Mouse (Mus musculus) forebrain, embryonic 14.5 days (tissue): ENCODE results near the gene Epha3. TPM values are rescaled to one million over a fixed set of nuclear protein-coding genes. Genes with fewer than 3 reads are reported as not detected.

Experiments
- ATAC-seq: fragments of 200-750 bp; cut with Nextera tagmentation; 2 replicates; pipeline ENCODE4 v1.8.0; 2017; ENCODE audit warnings: mild to moderate bottlenecking, moderate library complexity
- DNase-seq: peaks from one replicate; pipeline ENCODE4 v3.0.0-alpha.2; 2015; ENCODE audit warnings: low spot score
- H3K27ac ChIP-seq: fragments of 300-500 bp; sonication (generic); 2 replicates; pipeline ENCODE4 v1.5.1; 2014; ENCODE audit warnings: low read depth, mild to moderate bottlenecking, control low read depth, low read length, moderate library complexity
- H3K27me3 ChIP-seq: fragments of 300-500 bp; sonication (generic); replicated peaks from 2 replicates; pipeline ENCODE4 v1.6.1; 2014; ENCODE audit warnings: low read length, control low read depth, mixed read lengths; ENCODE audit not compliant: control insufficient read depth, insufficient read depth
- H3K36me3 ChIP-seq: fragments of 300-500 bp; sonication (generic); 2 replicates; pipeline ENCODE4 v1.6.1; 2014; ENCODE audit warnings: low read length, control low read depth; ENCODE audit not compliant: control insufficient read depth, insufficient read depth
- H3K4me1 ChIP-seq: fragments of 300-500 bp; sonication (generic); 2 replicates; pipeline ENCODE4 v1.6.1; 2014; ENCODE audit warnings: antibody characterized with exemption, low read length, control low read depth; ENCODE audit not compliant: control insufficient read depth, insufficient read depth
- H3K4me2 ChIP-seq: fragments of 300-500 bp; sonication (generic); 2 replicates; pipeline ENCODE4 v1.6.1; 2014; ENCODE audit warnings: mild to moderate bottlenecking, control low read depth, low read length
- H3K4me3 ChIP-seq: fragments of 300-500 bp; sonication (generic); 2 replicates; pipeline ENCODE4 v1.5.1; 2014; ENCODE audit warnings: low read depth, low read length, control low read depth
- H3K9ac ChIP-seq: fragments of 300-500 bp; sonication (generic); 2 replicates; pipeline ENCODE4 v1.6.1; 2014; ENCODE audit warnings: mild to moderate bottlenecking, low read length, control low read depth, moderate library complexity
- H3K9me3 ChIP-seq: fragments of 300-500 bp; sonication (generic); replicated peaks from 2 replicates; pipeline ENCODE4 v1.6.1; 2016; ENCODE audit warnings: low read length, control low read depth, mixed read lengths; ENCODE audit not compliant: control insufficient read depth
- WGBS: fragments of 180-500 bp; shearing (Covaris S2); extraction: QIAGEN DNeasy Blood & Tissue Kit; methylation state at CpG from one replicate; pipeline ENCODE4 v1.1.7; 2014; 5-methylcytosine and 5-hydroxymethylcytosine counted together
- polyA plus RNA-seq: library from polyadenylated mRNA; unstranded; fragments of >200 nt; fragmentation: Nextera tagmentation; extraction: Ambion mirVana; gene quantifications from 2 replicates; pipeline ENCODE4 v1.2.1, GENCODE M21; 2014

Epha3 gene
- polyA plus RNA-seq, 1 experiment from 2014 or later, result 68.7 TPM

GRCm38 (mm10) chr16:63842911-63843310 is 21.1 kb downstream of the Epha3 start:
- Histone ChIP-seq H3K9me3 (no peaks in the 10 kb centered on the region), H3K4me2 (no peak overlapping the region), H3K27ac (no peak overlapping the region), H3K9ac (no peak overlapping the region), H3K4me1 (no peaks in the 10 kb centered on the region), H3K27me3 (no peaks in the 10 kb centered on the region), H3K4me3 (no peak overlapping the region), H3K36me3 (0 out of 2 replicates have a peak, but pooled peaks cover 3% of the 10 kb centered on the region)
- DNase-seq (no peak), ATAC-seq (no peak)
- WGBS, result 65% methylated on average over 2 of the region's 2 CpGs

- no peak overlapping the region for H3K9ac ChIP-seq
- no peak overlapping the region for H3K4me3 ChIP-seq
- DNase-seq (no peak), ATAC-seq (no peak)
- no peaks in the 10 kb centered on the region for H3K4me1 ChIP-seq
- H3K27me3 ChIP-seq, result no peaks in the 10 kb centered on the region
- H3K9me3 ChIP-seq, result no peaks in the 10 kb centered on the region
- no peak overlapping the region for H3K4me2 ChIP-seq
- H3K27ac ChIP-seq, result no peak overlapping the region
- no peaks in the 10 kb centered on the region for H3K36me3 ChIP-seq
Measured at GRCm38 (mm10) chr16:63837466-63837865, 26.5 kb downstream of the Epha3 start.

DNA sequence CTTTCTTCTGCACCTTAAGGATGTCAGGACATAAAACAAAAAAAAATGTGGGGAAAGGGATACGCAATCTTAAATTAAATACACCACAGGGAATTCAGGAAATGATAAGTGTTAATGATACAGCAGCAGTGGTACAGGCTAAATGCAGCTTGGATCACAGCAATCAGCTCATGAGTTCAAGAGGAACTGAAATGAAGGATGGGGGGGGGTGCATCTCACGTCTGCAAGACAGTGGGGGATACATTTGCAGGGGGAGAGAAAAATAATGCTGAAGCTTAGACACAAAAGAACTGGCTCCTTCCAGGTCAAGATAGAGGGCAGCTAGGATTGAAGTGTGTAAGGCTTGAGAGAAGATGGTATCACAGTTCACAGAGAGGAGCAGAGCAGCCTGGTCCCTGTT is 42.8 kb downstream of the Epha3 start:
- H3K27me3 ChIP-seq, result no peaks in the 10 kb centered on the region
- H3K27ac ChIP-seq, result no peak overlapping the region
- no peaks in the 10 kb centered on the region for H3K9me3 ChIP-seq

GRCm38 (mm10) chr16:63817606-63818005 is 46.4 kb downstream of the Epha3 start:
- Histone ChIP-seq H3K4me3 (no peak overlapping the region), H3K9ac (no peak overlapping the region), H3K4me1 (peaks cover 15% of the 10 kb centered on the region), H3K9me3 (no peaks in the 10 kb centered on the region), H3K27ac (peak overlapping the region; percentile 70), H3K36me3 (no peaks in the 10 kb centered on the region), H3K4me2 (peak overlapping the region; percentile 20; the same call in 1 of the 2 replicates), H3K27me3 (no peaks in the 10 kb centered on the region)
- ATAC-seq (peak; percentile 78), DNase-seq (peak; percentile 85)
- WGBS, result 14% methylated on average over 6 of the region's 6 CpGs

More for the DNA sequence above, 42.8 kb downstream of the Epha3 start:
- no peak for DNase-seq
- peaks cover 16% of the 10 kb centered on the region for H3K4me1 ChIP-seq
- no peak overlapping the region for H3K4me2 ChIP-seq
- H3K4me3 ChIP-seq, result no peak overlapping the region
- WGBS, result 44% methylated on average over 2 of the region's 2 CpGs
- H3K9ac ChIP-seq, result no peak overlapping the region
- peak; percentile 21; the same call in 1 of the 2 replicates for ATAC-seq
- H3K36me3 ChIP-seq, result no peaks in the 10 kb centered on the region

GRCm38 (mm10) chr16:63816672-63817071 is 47.3 kb downstream of the Epha3 start:
- no peaks in the 10 kb centered on the region for H3K27me3 ChIP-seq
- H3K4me3 ChIP-seq, result no peak overlapping the region
- whole genome bisulfite sequencing, result 0% methylated on average over 1 of the region's 1 CpGs
- ATAC-seq (peak; percentile 51), DNase-seq (peak; percentile 62)
- H3K9ac ChIP-seq, result no peak overlapping the region
- 0 out of 2 replicates have a peak overlapping the region, but pooled peaks have one; percentile 3 for H3K4me2 ChIP-seq
- peaks cover 15% of the 10 kb centered on the region for H3K4me1 ChIP-seq
- H3K27ac ChIP-seq, result 0 out of 2 replicates have a peak overlapping the region, but pooled peaks have one; percentile 59
- H3K9me3 ChIP-seq, result no peaks in the 10 kb centered on the region
- H3K36me3 ChIP-seq, result no peaks in the 10 kb centered on the region

DNA sequence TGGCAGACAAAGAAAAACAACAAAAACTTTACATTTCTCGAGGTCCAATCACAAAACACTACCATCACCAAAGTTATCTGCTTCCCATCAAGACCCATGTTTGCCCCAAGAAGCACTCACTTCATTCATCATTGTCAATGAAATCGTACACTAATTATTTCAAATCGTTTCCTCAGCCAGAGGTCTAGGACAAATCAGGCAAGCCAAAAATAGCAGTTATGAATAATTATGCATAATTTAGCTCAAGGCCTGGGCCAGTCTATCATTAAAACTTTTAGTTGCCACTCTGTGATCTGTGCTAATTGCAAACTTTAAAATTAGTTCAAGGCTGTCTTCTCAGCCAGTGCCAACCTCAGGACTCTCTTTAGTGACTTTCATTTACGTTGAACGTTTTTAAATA is 54.1 kb downstream of the Epha3 start:
- WGBS, result 36% methylated on average over 5 of the region's 5 CpGs

DNA sequence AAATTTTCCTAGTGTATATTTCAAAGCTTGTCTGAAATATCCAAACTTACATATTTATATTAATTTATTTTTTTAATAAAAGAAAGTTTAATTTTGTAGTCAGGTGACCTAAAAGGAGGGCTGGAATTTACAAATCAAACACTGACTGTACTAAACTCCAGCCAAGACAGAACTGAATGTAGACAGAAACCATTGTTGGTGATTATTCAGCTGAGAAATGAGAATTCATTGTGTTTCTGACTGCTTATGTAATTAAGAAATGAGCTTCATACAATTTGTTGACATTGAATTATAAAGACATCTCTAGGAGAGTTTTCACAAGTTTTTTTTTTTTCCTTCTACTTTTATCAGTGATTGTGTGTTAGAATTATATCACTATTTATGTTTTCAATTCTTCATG is 55.0 kb downstream of the Epha3 start:
- Histone ChIP-seq H3K4me3 (no peak overlapping the region), H3K4me2 (no peak overlapping the region), H3K36me3 (no peaks in the 10 kb centered on the region), H3K27ac (no peak overlapping the region), H3K4me1 (peaks cover 9% of the 10 kb centered on the region; the same call in 1 of the 2 replicates), H3K9me3 (no peaks in the 10 kb centered on the region), H3K9ac (no peak overlapping the region), H3K27me3 (no peaks in the 10 kb centered on the region)
- DNase-seq (no peak), ATAC-seq (no peak)

More for the DNA sequence above, 54.1 kb downstream of the Epha3 start:
- no peak overlapping the region for H3K4me2 ChIP-seq
- DNase-seq (no peak), ATAC-seq (no peak)
- H3K27ac ChIP-seq, result no peak overlapping the region
- H3K36me3 ChIP-seq, result no peaks in the 10 kb centered on the region
- peaks cover 9% of the 10 kb centered on the region; the same call in 1 of the 2 replicates for H3K4me1 ChIP-seq
- no peaks in the 10 kb centered on the region for H3K9me3 ChIP-seq
- H3K27me3 ChIP-seq, result no peaks in the 10 kb centered on the region
- H3K9ac ChIP-seq, result no peak overlapping the region
- H3K4me3 ChIP-seq, result no peak overlapping the region

- Histone ChIP-seq H3K4me3 (no peak overlapping the region), H3K27ac (peak overlapping the region; percentile 46), H3K27me3 (no peaks in the 10 kb centered on the region), H3K4me2 (0 out of 2 replicates have a peak overlapping the region, but pooled peaks have one; percentile 8), H3K9ac (no peak overlapping the region), H3K4me1 (peaks cover 9% of the 10 kb centered on the region; the same call in 1 of the 2 replicates), H3K36me3 (no peaks in the 10 kb centered on the region), H3K9me3 (no peaks in the 10 kb centered on the region)
- 5% methylated on average over 5 of the region's 5 CpGs for WGBS
- DNase-seq (peak; percentile 93), ATAC-seq (peak; percentile 98)
Measured at GRCm38 (mm10) chr16:63806437-63807129, 57.4 kb downstream of the Epha3 start.

GRCm38 (mm10) chr16:63806025-63806424 is 58.0 kb downstream of the Epha3 start:
- H3K4me2 ChIP-seq, result no peak overlapping the region
- peaks cover 9% of the 10 kb centered on the region; the same call in 1 of the 2 replicates for H3K4me1 ChIP-seq
- H3K4me3 ChIP-seq, result no peak overlapping the region
- no peaks in the 10 kb centered on the region for H3K36me3 ChIP-seq
- H3K27me3 ChIP-seq, result no peaks in the 10 kb centered on the region
- H3K9me3 ChIP-seq, result no peaks in the 10 kb centered on the region
- no peak overlapping the region for H3K9ac ChIP-seq
- 32% methylated on average over 3 of the region's 3 CpGs for WGBS
- DNase-seq, result no peak
- H3K27ac ChIP-seq, result no peak overlapping the region; the same call in 1 of the 2 replicates
- peak; percentile 18; the same call in 1 of the 2 replicates for ATAC-seq
